Mouse (Mus musculus) E14TG2a.4 (cell line): ENCODE results near the gene Pkm.

Experiments
- CTCF ChIP-seq: conservative IDR thresholded peaks from 2 replicates; pipeline ENCODE4 v1.5.1; 2014; ENCODE audit warnings: low read length
- NANOG ChIP-seq: IDR thresholded peaks from 2 replicates; pipeline ENCODE4 v1.6.1; 2014; ENCODE audit warnings: borderline replicate concordance, low read length, mixed read lengths
- POU5F1 ChIP-seq: IDR thresholded peaks from 2 replicates; pipeline ENCODE4 v1.6.1; 2014; ENCODE audit warnings: low read length, borderline replicate concordance

- TF ChIP-seq CTCF (peak; percentile 76), NANOG (no peak), POU5F1 (no peak)
Observed at GRCm38 (mm10) chr9:59723096-59723657, 67.0 kb downstream of the Pkm start.
